Mouse (Mus musculus) CH12.LX (cell line): Measurements from ENCODE around the gene Arfip2.

Source experiments
- CTCF ChIP-seq, 2 experiments: IDR thresholded peaks in 1 of 2; conservative IDR thresholded peaks in 1 of 2; 2 replicates each; pipeline ENCODE4 v1.5.1; 2011 to 2012; ENCODE audit warnings: low read depth in 2 of 2, low read length in 2 of 2, improper control_type of control experiment in 1 of 2, inconsistent platforms in 1 of 2, mild to moderate bottlenecking in 1 of 2, moderate library complexity in 1 of 2
- POLR2A ChIP-seq: IDR thresholded peaks from 2 replicates; pipeline ENCODE4 v1.6.1; 2011; ENCODE audit warnings: low read depth, mild to moderate bottlenecking, improper control_type of control experiment, low read length
- RCOR1 ChIP-seq: conservative IDR thresholded peaks from 2 replicates; pipeline ENCODE4 v1.6.1; 2012; ENCODE audit warnings: low read depth, mild to moderate bottlenecking, inconsistent platforms, low read length, improper control_type of control experiment

DNA sequence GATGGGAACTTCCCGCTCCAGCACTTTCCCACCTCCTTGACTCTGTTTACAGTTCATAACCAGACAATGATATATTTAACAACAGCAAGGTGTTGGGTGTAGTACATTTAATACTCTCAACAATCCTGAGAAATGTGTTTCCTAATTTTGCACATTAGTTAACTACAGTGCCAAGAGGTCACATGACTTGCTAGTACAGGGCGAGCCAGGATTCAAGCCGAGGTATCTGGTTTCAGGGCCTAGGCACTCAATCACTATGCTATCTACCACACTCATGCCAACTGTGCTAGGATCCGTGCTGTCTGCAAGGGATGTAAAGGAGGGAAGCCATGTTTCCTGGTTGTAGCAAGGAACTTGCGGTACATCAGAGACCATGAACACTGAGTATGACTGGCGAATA is 23.7 kb downstream of the Arfip2 start:
- TF ChIP-seq CTCF (conservative IDR thresholded peaks at IDR 0.05 in 1 of 2, IDR thresholded peaks at IDR 0.05 in 1 of 2; ENCODE audit: low read depth in 2 of 2, low read length in 2 of 2) (no peak), RCOR1 (no peak), POLR2A (no peak)
